Mouse (Mus musculus) G1E (cell line): ENCODE measurements around the gene Morc3.

Experiments used
- CTCF ChIP-seq: IDR thresholded peaks from 2 replicates; pipeline ENCODE4 v1.5.1; 2012; ENCODE audit warnings: low read depth, low read length, inconsistent platforms, mixed read lengths
- POLR2AphosphoS5 ChIP-seq: IDR thresholded peaks from 2 replicates; pipeline ENCODE4 v1.6.1; 2012; ENCODE audit warnings: low read depth, low read length, inconsistent platforms; ENCODE audit not compliant: insufficient replicate concordance
- TAL1 ChIP-seq: conservative IDR thresholded peaks from 2 replicates; pipeline ENCODE4 v1.6.1; 2012; ENCODE audit warnings: low read depth, low read length, inconsistent platforms, mixed read lengths

GRCm38 (mm10) chr16:93890948-93891604 is 59.2 kb downstream of the Morc3 start:
- TF ChIP-seq CTCF = no peak
- TF ChIP-seq POLR2AphosphoS5 = no peak
- no peak for TF ChIP-seq TAL1
